Mouse (Mus musculus) heart, postnatal 10 days (tissue): ENCODE measurements around the gene Dcun1d2. TPM values are rescaled to one million over a fixed set of nuclear protein-coding genes. Genes with fewer than 3 reads are reported as not detected.

ENCODE experiments used
- DNase-seq, 2 experiments: peaks; one replicate each; pipeline ENCODE4 v3.0.0; 2021
- intact Hi-C: fragments of 180-260 bp; cut with DNase I; formaldehyde crosslinking; loops from one replicate; pipeline ENCODE4 v1.15.1; 2025
- total RNA-seq, 2 experiments: library from RNA; stranded (reverse); gene quantifications; 2 replicates each; pipeline ENCODE4 v1.2.3; 2021

Dcun1d2 gene
- total RNA-seq, 2 experiments from 2014 or later = 33.8 to 41.8 TPM

DNA sequence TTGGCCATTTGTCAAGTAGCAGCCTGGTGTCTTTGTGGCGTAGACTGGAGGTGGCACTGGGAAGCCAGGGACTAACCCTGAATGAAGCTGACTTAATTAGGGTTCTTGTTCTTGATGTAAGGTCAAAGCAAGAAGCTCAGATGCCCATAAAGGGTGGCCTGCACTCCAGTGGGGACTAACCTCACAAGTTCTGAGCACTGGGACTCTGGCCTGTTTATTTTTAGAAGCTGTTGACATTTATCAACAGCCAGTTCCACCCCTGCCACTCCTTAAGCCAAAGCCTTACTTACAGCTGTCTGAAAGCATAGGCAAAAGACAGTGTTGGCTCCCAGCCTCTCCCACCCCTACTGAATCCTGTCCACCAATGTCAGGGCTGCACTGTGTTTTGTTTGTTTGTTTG lies 78.2 kb downstream of the Dcun1d2 start:
- DNase-seq = peak; percentile 68 to 74
- intact Hi-C loops = no loop called here

- peak; percentile 75 to 77 for DNase-seq
- intact Hi-C loops = no loop called here
These were observed 79.1 kb downstream of the Dcun1d2 start for GRCm38 (mm10) chr8:13208627-13209355.

DNA sequence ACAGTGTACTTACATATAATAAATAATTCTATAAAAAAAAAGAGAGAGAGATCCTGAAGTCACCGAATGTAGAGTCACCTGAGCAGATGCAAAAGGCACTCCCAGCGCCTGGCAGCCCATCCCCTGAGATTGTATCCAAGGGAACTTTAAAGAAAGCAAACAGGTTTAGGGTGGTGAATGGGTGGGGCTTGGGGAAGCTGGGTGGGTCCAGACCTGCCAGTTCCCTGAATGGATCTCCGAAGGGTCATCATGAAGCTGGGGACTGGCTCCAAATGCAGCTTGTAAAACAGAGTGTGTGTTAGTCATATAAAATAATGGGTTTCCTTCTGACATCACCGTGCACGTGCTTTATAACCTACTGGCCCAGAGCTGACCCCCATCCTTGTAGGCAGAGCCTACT lies 81.6 kb downstream of the Dcun1d2 start:
- intact Hi-C loops = no loop called here
- no peak for DNase-seq

Other genes with a start within 250 kb of the Dcun1d2 start
- not detected for gene Proz, start 227.2 kb downstream of the Dcun1d2 start, total RNA-seq
- gene Pcid2, start 182.7 kb downstream of the Dcun1d2 start, total RNA-seq = 10 to 100 TPM; 11.7 to 12.0 TPM
- 10 to 100 TPM; 83.0 to 84.8 TPM for gene Cul4a, start 182.5 kb downstream of the Dcun1d2 start, total RNA-seq
- gene Lamp1, start 129.0 kb downstream of the Dcun1d2 start, total RNA-seq = 100 to 1,000 TPM; 310 to 323 TPM
- 1 to 10 TPM; 2.5 to 2.6 TPM for gene Grtp1, start 87.5 kb downstream of the Dcun1d2 start, total RNA-seq
- 100 to 1,000 TPM; 418 to 470 TPM for gene Adprhl1, start 34.0 kb downstream of the Dcun1d2 start, total RNA-seq
- gene Tmco3, start 59 bp upstream of the Dcun1d2 start, total RNA-seq = 10 to 100 TPM; 24.5 to 27.3 TPM
- gene Tfdp1, start 50.6 kb upstream of the Dcun1d2 start, total RNA-seq = 10 to 100 TPM; 54.7 to 57.2 TPM
- gene Atp4b, start 108.7 kb upstream of the Dcun1d2 start, total RNA-seq = not detected
- under 1 TPM in 1 of 2 experiments, not detected in 1; 0.05 TPM for gene Grk1, start 117.0 kb upstream of the Dcun1d2 start, total RNA-seq
- 10 to 100 TPM; 13.5 to 18.8 TPM for gene Tmem255b, start 147.1 kb upstream of the Dcun1d2 start, total RNA-seq
- gene Gas6, start 206.4 kb upstream of the Dcun1d2 start, total RNA-seq = 100 to 1,000 TPM; 135 to 143 TPM